ENCODE assay signal across 8 mouse cellular contexts in the genomic region with DNA sequence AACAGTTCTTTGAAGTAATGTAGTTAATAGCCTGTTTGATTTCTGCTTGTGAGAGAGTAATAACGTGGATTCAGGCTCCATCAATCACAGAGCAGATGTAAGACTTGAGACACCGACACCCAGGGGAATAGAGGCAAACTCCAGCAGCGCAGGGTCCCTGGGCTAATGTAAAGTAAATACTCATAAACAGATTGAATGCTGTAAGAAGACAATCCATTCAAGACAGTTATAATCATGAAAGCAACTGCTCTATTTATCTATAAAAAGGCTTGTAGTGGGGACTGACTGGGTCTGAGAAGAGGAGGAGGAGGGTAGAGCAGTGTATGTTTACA. TPM values are rescaled to one million over a fixed set of nuclear protein-coding genes. Genes with fewer than 3 reads are reported as not detected.
DNase-seq lines count a peak whose midpoint lies in the region; ATAC-seq and TF ChIP-seq lines count a peak whose summit lies in the region.

No protein-coding gene starts in this region.

- 18% methylated on average over 3 of the region's 3 CpGs for WGBS in forebrain, embryonic 13.5 days
- 26% methylated on average over 3 of the region's 3 CpGs for WGBS in forebrain, postnatal 0 days
- WGBS in macrophage (ENCODE audit: missing documents): 78% methylated on average over 3 of the region's 3 CpGs

- ATAC-seq in forebrain, embryonic 13.5 days: no peak
- no peak for ATAC-seq in forebrain, postnatal 0 days
- no peak for ATAC-seq in frontal cortex, adult (ENCODE audit: low TSS enrichment)
- no peak for ATAC-seq in cerebellum, adult (ENCODE audit: insufficient number of reproducible peaks, low FRiP score, low TSS enrichment)

- DNase-seq in forebrain, postnatal 0 days: no peak
- peak; percentile 20 for DNase-seq in kidney, adult 9 months
- DNase-seq in kidney, adult 18-20 months: no peak
- peak; percentile 54 for DNase-seq in MN1 (ENCODE audit: low spot score)

- H3K79me2 ChIP-seq in macrophage (ENCODE audit: inconsistent target): peaks cover 17% of the 10 kb centered on the region

- no peak for TF ChIP-seq CTCF in forebrain, postnatal 0 days (IDR thresholded peaks at IDR 0.05; ENCODE audit: low read depth)

- no peak overlapping the region for H3K9ac ChIP-seq in forebrain, embryonic 13.5 days
- H3K9ac ChIP-seq in forebrain, postnatal 0 days: no peak overlapping the region

- H3K36me3 ChIP-seq in forebrain, embryonic 13.5 days (ENCODE audit: poor library complexity, severe bottlenecking): no peaks in the 10 kb centered on the region
- H3K36me3 ChIP-seq in forebrain, postnatal 0 days (ENCODE audit: insufficient read depth): no peaks in the 10 kb centered on the region
- H3K36me3 ChIP-seq in macrophage (ENCODE audit: inconsistent target): no peaks in the 10 kb centered on the region

- peak overlapping the region; percentile 14; the same call in 1 of the 2 replicates for H3K27ac ChIP-seq in forebrain, embryonic 13.5 days
- no peak overlapping the region for H3K27ac ChIP-seq in forebrain, postnatal 0 days (ENCODE audit: low read depth, low read length)
- H3K27ac ChIP-seq in macrophage: peak overlapping the region; percentile 94

- 0 out of 2 replicates have a peak overlapping the region, but pooled peaks have one; percentile 64 for H3K4me2 ChIP-seq in forebrain, embryonic 13.5 days
- H3K4me2 ChIP-seq in forebrain, postnatal 0 days (ENCODE audit: low read depth): no peak overlapping the region

- peaks cover 44% of the 10 kb centered on the region for H3K4me1 ChIP-seq in forebrain, embryonic 13.5 days
- peaks cover 9% of the 10 kb centered on the region for H3K4me1 ChIP-seq in forebrain, postnatal 0 days (ENCODE audit: insufficient read depth)

- no peak overlapping the region for H3K4me3 ChIP-seq in forebrain, embryonic 13.5 days
- no peak overlapping the region for H3K4me3 ChIP-seq in forebrain, postnatal 0 days (ENCODE audit: low read depth, low read length)
- no peak overlapping the region for H3K4me3 ChIP-seq in macrophage (ENCODE audit: inconsistent target)

- no peaks in the 10 kb centered on the region for H3K9me3 ChIP-seq in forebrain, embryonic 13.5 days (replicated peaks)
- no peaks in the 10 kb centered on the region for H3K9me3 ChIP-seq in forebrain, postnatal 0 days (ENCODE audit: low read length)

- H3K27me3 ChIP-seq in forebrain, embryonic 13.5 days: no peaks in the 10 kb centered on the region
- no peaks in the 10 kb centered on the region for H3K27me3 ChIP-seq in forebrain, postnatal 0 days (ENCODE audit: insufficient read depth, low read length)

RNA-seq across cellular contexts. Expression of a gene that starts 3.2 kb away (rescaled TPM):
- 12.6 and 15.2 TPM in 2 replicates for polyA plus RNA-seq in forebrain, embryonic 13.5 days (2015; fragmentation: Nextera tagmentation; extraction: Ambion mirVana)
- 13.7 and 14.3 TPM in 2 replicates for total RNA-seq in forebrain, postnatal 0 days (2014; rRNA removed)
- polyA plus RNA-seq in forebrain, postnatal 0 days (2015; fragmentation: Nextera tagmentation; extraction: Ambion mirVana): 8.6 and 14.5 TPM in 2 replicates
- total RNA-seq in macrophage (2018; cell fraction: chromatin; rRNA removed): 100 to 1,000 TPM in 24 of 26 experiments, 10 to 100 TPM in 2; 96.4 to 294 (median 157) TPM
- 10 to 100 TPM; 28.3 to 41.0 (median 31.6) TPM for total RNA-seq in macrophage (2018; cell fraction: cytosol; rRNA removed)
- total RNA-seq in macrophage (2018; cell fraction: nucleus; rRNA removed): 100 to 1,000 TPM in 24 of 26 experiments, 10 to 100 TPM in 2; 78.1 to 319 (median 144) TPM
- 7.3 to 20.3 TPM (median 17.2 TPM) in 3 replicates for polyA plus RNA-seq in macrophage (2018)

Comparison
In these comparisons a context has a peak if more than half of its experiments do, and no peak if none do; other contexts are left out.
1. DNase-seq: peak in kidney, adult 9 months (single experiment) and MN1 (single experiment); none in forebrain, postnatal 0 days (single experiment) and kidney, adult 18-20 months (single experiment).